Mouse (Mus musculus) liver, embryonic 14.5 days (tissue): ENCODE results near the gene Sec63.

ENCODE experiments used
- CTCF ChIP-seq: IDR thresholded peaks from 2 replicates; pipeline ENCODE4 v1.5.1; 2016; ENCODE audit warnings: antibody characterized with exemption, low read depth, control low read depth
- EP300 ChIP-seq: IDR thresholded peaks from 2 replicates; pipeline ENCODE4 v1.6.1; 2016; ENCODE audit warnings: antibody characterized with exemption, low read depth

- TF ChIP-seq CTCF (no peak), EP300 (no peak)
Observed at GRCm38 (mm10) chr10:42763246-42763645, 1.9 kb downstream of the Sec63 start.
